Mouse (Mus musculus) hindbrain, embryonic 16.5 days (tissue): ENCODE data around the gene Capn11. TPM values are rescaled to one million over a fixed set of nuclear protein-coding genes. Genes with fewer than 3 reads are reported as not detected.

Source experiments
- ATAC-seq: fragments of 200-750 bp; cut with Nextera tagmentation; 2 replicates; pipeline ENCODE4 v1.8.0; 2017; ENCODE audit warnings: moderate TSS enrichment, moderate library complexity
- H3K27ac ChIP-seq: fragments of 300-500 bp; sonication (generic); 2 replicates; pipeline ENCODE4 v1.5.1; 2014; ENCODE audit warnings: low read depth, mild to moderate bottlenecking, control low read depth, low read length, moderate library complexity
- H3K27me3 ChIP-seq: fragments of 300-500 bp; sonication (generic); replicated peaks from 2 replicates; pipeline ENCODE4 v1.6.1; 2014; ENCODE audit warnings: low read length; ENCODE audit not compliant: control insufficient read depth, insufficient read depth
- H3K36me3 ChIP-seq: fragments of 300-500 bp; sonication (generic); 2 replicates; pipeline ENCODE4 v1.6.1; 2014; ENCODE audit warnings: mild to moderate bottlenecking, low read length, moderate library complexity, mixed read lengths; ENCODE audit not compliant: control insufficient read depth, insufficient read depth
- H3K4me1 ChIP-seq: fragments of 300-500 bp; sonication (generic); 2 replicates; pipeline ENCODE4 v1.6.1; 2014; ENCODE audit warnings: low read depth, low read length; ENCODE audit not compliant: control insufficient read depth, insufficient read depth
- H3K4me2 ChIP-seq: fragments of 300-500 bp; sonication (generic); 2 replicates; pipeline ENCODE4 v1.6.1; 2014; ENCODE audit warnings: mild to moderate bottlenecking, low read length, control low read depth, moderate library complexity
- H3K4me3 ChIP-seq: fragments of 300-500 bp; sonication (generic); 2 replicates; pipeline ENCODE4 v1.5.1; 2014; ENCODE audit warnings: mild to moderate bottlenecking, low read length, control low read depth, moderate library complexity
- H3K9ac ChIP-seq: fragments of 300-500 bp; sonication (generic); 2 replicates; pipeline ENCODE4 v1.6.1; 2014; ENCODE audit warnings: low read depth, mild to moderate bottlenecking, control low read depth, low read length, moderate library complexity
- H3K9me3 ChIP-seq: fragments of 300-500 bp; sonication (generic); 2 replicates; pipeline ENCODE4 v1.6.1; 2014; ENCODE audit warnings: mild to moderate bottlenecking, low read length, moderate library complexity; ENCODE audit not compliant: control insufficient read depth
- WGBS: fragments of 180-500 bp; shearing (Covaris S2); extraction: QIAGEN DNeasy Blood & Tissue Kit; methylation state at CpG from one replicate; pipeline ENCODE4 v1.1.7; 2014; 5-methylcytosine and 5-hydroxymethylcytosine counted together
- polyA plus RNA-seq: library from polyadenylated mRNA; unstranded; fragments of >200 nt; fragmentation: Nextera tagmentation; extraction: Ambion mirVana; gene quantifications from 2 replicates; pipeline ENCODE4 v1.2.1, GENCODE M21; 2015

The Capn11 gene
- polyA plus RNA-seq, 1 experiment from 2014 or later: 0.79 TPM

GRCm38 (mm10) chr17:45698368-45698767 is 39.2 kb upstream of the Capn11 start:
- Histone ChIP-seq H3K9ac (no peak overlapping the region), H3K4me1 (no peaks in the 10 kb centered on the region), H3K4me3 (no peak overlapping the region), H3K27me3 (no peaks in the 10 kb centered on the region), H3K36me3 (0 out of 2 replicates have a peak, but pooled peaks cover 3% of the 10 kb centered on the region), H3K4me2 (no peak overlapping the region), H3K27ac (no peak overlapping the region), H3K9me3 (no peaks in the 10 kb centered on the region)
- WGBS: 87% methylated on average over 6 of the region's 6 CpGs
- ATAC-seq: no peak

- Histone ChIP-seq H3K27ac (no peak overlapping the region), H3K27me3 (no peaks in the 10 kb centered on the region), H3K9me3 (no peaks in the 10 kb centered on the region), H3K4me1 (no peaks in the 10 kb centered on the region), H3K9ac (no peak overlapping the region), H3K36me3 (0 out of 2 replicates have a peak, but pooled peaks cover 3% of the 10 kb centered on the region), H3K4me3 (no peak overlapping the region), H3K4me2 (no peak overlapping the region)
- no peak for ATAC-seq
- WGBS: 95% methylated on average over 9 of the region's 9 CpGs
These were observed 37.9 kb upstream of the Capn11 start for GRCm38 (mm10) chr17:45696981-45697380.

DNA sequence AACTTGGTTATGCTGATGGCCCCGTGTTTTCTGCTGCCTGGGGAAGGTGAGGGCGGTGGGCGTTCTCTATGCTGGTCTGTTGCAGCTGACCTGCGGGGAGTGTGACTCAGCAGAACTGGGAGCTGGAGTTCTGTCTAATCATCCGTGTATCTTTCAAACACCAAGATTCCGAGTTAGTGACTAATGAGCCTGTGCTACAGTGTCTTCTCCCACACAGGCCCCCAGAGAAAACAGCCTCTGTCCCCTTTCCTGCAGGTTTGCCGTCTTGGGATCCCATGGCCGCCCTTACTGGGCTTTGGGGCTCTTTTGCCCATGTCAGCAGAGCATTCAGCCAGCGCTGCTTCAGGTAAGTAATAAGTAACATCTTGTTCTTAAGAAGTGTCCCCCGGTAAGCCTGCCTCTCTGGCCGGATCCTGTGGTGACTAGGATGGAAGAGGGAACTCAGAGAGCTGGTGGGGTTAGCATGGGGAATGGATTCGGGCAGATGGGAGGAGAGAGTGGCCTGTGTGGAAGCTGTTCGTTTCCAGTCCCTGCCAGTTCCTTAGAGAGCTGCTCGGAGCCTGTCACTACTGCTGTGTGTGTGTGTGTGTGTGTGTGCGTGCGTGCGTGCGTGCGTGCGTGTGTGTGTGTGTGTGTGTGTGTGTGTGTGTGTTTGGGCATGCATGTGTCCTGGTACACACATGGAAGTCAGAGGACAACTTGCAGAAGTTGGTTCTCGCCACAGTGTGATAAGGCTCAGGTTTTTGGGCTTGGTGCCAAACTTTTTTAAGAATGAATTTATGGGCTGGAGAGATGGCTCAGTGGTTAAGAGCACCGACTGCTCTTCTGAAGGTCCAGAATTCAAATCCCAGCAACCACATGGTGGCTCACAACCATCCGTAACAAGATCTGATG is 36.3 kb upstream of the Capn11 start:
- WGBS: 71% methylated on average over 23 of the region's 23 CpGs
- no peaks in the 10 kb centered on the region for H3K4me1 ChIP-seq

GRCm38 (mm10) chr17:45693812-45694565 is 34.9 kb upstream of the Capn11 start:
- no peak overlapping the region for H3K27ac ChIP-seq
- H3K4me1 ChIP-seq: no peaks in the 10 kb centered on the region
- no peak overlapping the region for H3K9ac ChIP-seq
- H3K36me3 ChIP-seq: 0 out of 2 replicates have a peak, but pooled peaks cover 3% of the 10 kb centered on the region
- no peaks in the 10 kb centered on the region for H3K27me3 ChIP-seq
- no peaks in the 10 kb centered on the region for H3K9me3 ChIP-seq
- ATAC-seq: no peak
- 84% methylated on average over 18 of the region's 18 CpGs for whole genome bisulfite sequencing
- H3K4me2 ChIP-seq: no peak overlapping the region
- H3K4me3 ChIP-seq: no peak overlapping the region

More for the DNA sequence above, 36.3 kb upstream of the Capn11 start:
- no peak for ATAC-seq
- Histone ChIP-seq H3K36me3 (0 out of 2 replicates have a peak, but pooled peaks cover 3% of the 10 kb centered on the region), H3K9me3 (no peaks in the 10 kb centered on the region), H3K27ac (no peak overlapping the region), H3K27me3 (no peaks in the 10 kb centered on the region), H3K4me2 (no peak overlapping the region), H3K9ac (no peak overlapping the region), H3K4me3 (no peak overlapping the region)

GRCm38 (mm10) chr17:45692159-45692558 is 33.0 kb upstream of the Capn11 start:
- Histone ChIP-seq H3K9me3 (no peaks in the 10 kb centered on the region), H3K36me3 (no peaks in the 10 kb centered on the region), H3K4me2 (no peak overlapping the region), H3K4me1 (peaks cover 8% of the 10 kb centered on the region), H3K27ac (no peak overlapping the region), H3K27me3 (no peaks in the 10 kb centered on the region), H3K4me3 (no peak overlapping the region), H3K9ac (no peak overlapping the region)
- ATAC-seq: no peak
- WGBS: 86% methylated on average over 5 of the region's 5 CpGs

DNA sequence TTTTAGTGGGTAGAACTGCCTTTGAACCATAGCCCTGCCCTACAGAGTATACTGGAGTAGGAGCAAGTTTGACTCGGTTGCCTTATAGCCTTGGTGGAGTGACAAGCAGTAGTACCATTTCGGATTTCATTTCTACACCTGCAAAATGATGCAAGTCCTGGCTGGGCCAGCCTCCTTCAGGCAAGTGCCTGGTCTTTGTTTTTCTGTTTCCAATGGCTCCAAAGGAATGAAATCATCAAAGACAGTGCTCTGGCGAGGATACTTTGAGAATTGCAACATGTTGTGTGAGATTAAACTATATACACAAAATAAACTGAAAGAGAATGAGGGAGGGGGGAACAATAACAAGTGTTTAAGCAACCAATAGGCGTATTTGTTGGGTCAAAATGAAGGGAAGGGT is 30.9 kb upstream of the Capn11 start:
- Histone ChIP-seq H3K27ac (no peak overlapping the region), H3K9me3 (no peaks in the 10 kb centered on the region), H3K9ac (no peak overlapping the region), H3K36me3 (no peaks in the 10 kb centered on the region), H3K4me3 (no peak overlapping the region), H3K4me2 (no peak overlapping the region), H3K4me1 (peaks cover 12% of the 10 kb centered on the region), H3K27me3 (no peaks in the 10 kb centered on the region)
- ATAC-seq: no peak
- WGBS: 94% methylated on average over 4 of the region's 4 CpGs

GRCm38 (mm10) chr17:45689120-45689519 is 30.0 kb upstream of the Capn11 start:
- Histone ChIP-seq H3K4me3 (no peak overlapping the region), H3K4me1 (peaks cover 19% of the 10 kb centered on the region), H3K9ac (no peak overlapping the region), H3K4me2 (no peak overlapping the region), H3K36me3 (no peaks in the 10 kb centered on the region), H3K27me3 (no peaks in the 10 kb centered on the region), H3K9me3 (no peaks in the 10 kb centered on the region), H3K27ac (no peak overlapping the region)
- whole genome bisulfite sequencing: 89% methylated on average over 9 of the region's 9 CpGs
- ATAC-seq: no peak

- Histone ChIP-seq H3K9ac (peak within 1 kb of the TSS; percentile 86), H3K36me3 (no peaks in the 10 kb centered on the region), H3K4me1 (peaks cover 19% of the 10 kb centered on the region), H3K27ac (peak within 1 kb of the TSS; percentile 86), H3K4me2 (peak within 1 kb of the TSS; percentile 86), H3K27me3 (no peaks in the 10 kb centered on the region), H3K9me3 (no peaks in the 10 kb centered on the region), H3K4me3 (peak within 1 kb of the TSS; percentile 80)
- 8% methylated on average over 12 of the region's 12 CpGs for WGBS
- ATAC-seq: no peak
These were observed 27.6 kb upstream of the Capn11 start, which contains the start of gene Tmem63b for GRCm38 (mm10) chr17:45686716-45687115. TSS of gene Tmem63b (minus strand) at chr17:45686905.

GRCm38 (mm10) chr17:45686093-45686619 is 27.0 kb upstream of the Capn11 start, which contains the start of gene Mrpl14:
TSS of gene Mrpl14 (plus strand) at chr17:45686322.
- Histone ChIP-seq H3K4me2 (peak within 1 kb of the TSS; percentile 86), H3K36me3 (no peaks in the 10 kb centered on the region), H3K9ac (peak within 1 kb of the TSS; percentile 86), H3K27me3 (no peaks in the 10 kb centered on the region), H3K27ac (peak within 1 kb of the TSS; percentile 86), H3K4me1 (peaks cover 20% of the 10 kb centered on the region), H3K4me3 (peak within 1 kb of the TSS; percentile 80), H3K9me3 (no peaks in the 10 kb centered on the region)
- under 1% methylated on average over 40 of the region's 50 CpGs for WGBS
- ATAC-seq: peak; percentile 88
